Mouse (Mus musculus) hindbrain, embryonic 12.5 days (tissue): Measurements from ENCODE around the gene Pde10a. TPM values are rescaled to one million over a fixed set of nuclear protein-coding genes. Genes with fewer than 3 reads are reported as not detected.

ENCODE experiments used
- ATAC-seq: fragments of 200-750 bp; cut with Nextera tagmentation; 2 replicates; pipeline ENCODE4 v1.8.0; 2017; ENCODE audit warnings: moderate TSS enrichment; ENCODE audit not compliant: low FRiP score
- H3K27ac ChIP-seq: fragments of 300-500 bp; sonication (generic); 2 replicates; pipeline ENCODE4 v1.5.1; 2016; ENCODE audit warnings: mild to moderate bottlenecking
- H3K27me3 ChIP-seq: fragments of 300-500 bp; sonication (generic); 2 replicates; pipeline ENCODE4 v1.6.1; 2016; ENCODE audit warnings: mild to moderate bottlenecking
- H3K36me3 ChIP-seq: fragments of 300-500 bp; sonication (generic); 2 replicates; pipeline ENCODE4 v1.6.1; 2016; ENCODE audit warnings: mild to moderate bottlenecking
- H3K4me1 ChIP-seq: fragments of 300-500 bp; sonication (generic); 2 replicates; pipeline ENCODE4 v1.6.1; 2016
- H3K4me2 ChIP-seq: fragments of 300-500 bp; sonication (generic); replicated peaks from 2 replicates; pipeline ENCODE4 v1.6.1; 2016; ENCODE audit warnings: mild to moderate bottlenecking
- H3K4me3 ChIP-seq: fragments of 300-500 bp; sonication (generic); 2 replicates; pipeline ENCODE4 v1.5.1; 2016; ENCODE audit warnings: mild to moderate bottlenecking
- H3K9ac ChIP-seq: fragments of 300-500 bp; sonication (generic); 2 replicates; pipeline ENCODE4 v1.6.1; 2016; ENCODE audit warnings: mild to moderate bottlenecking, moderate library complexity
- H3K9me3 ChIP-seq: fragments of 300-500 bp; sonication (generic); replicated peaks from 2 replicates; pipeline ENCODE4 v1.6.1; 2016; ENCODE audit warnings: mild to moderate bottlenecking
- WGBS: fragments of 180-500 bp; shearing (Covaris S2); methylation state at CpG from one replicate; pipeline ENCODE4 v1.1.7; 2016; 5-methylcytosine and 5-hydroxymethylcytosine counted together
- polyA plus RNA-seq: library from polyadenylated mRNA; unstranded; fragments of >200 nt; fragmentation: Nextera tagmentation; extraction: Ambion mirVana; gene quantifications from 2 replicates; pipeline ENCODE4 v1.2.1, GENCODE M21; 2016

Gene Pde10a
- polyA plus RNA-seq, 1 experiment from 2014 or later: 13.9 TPM

DNA sequence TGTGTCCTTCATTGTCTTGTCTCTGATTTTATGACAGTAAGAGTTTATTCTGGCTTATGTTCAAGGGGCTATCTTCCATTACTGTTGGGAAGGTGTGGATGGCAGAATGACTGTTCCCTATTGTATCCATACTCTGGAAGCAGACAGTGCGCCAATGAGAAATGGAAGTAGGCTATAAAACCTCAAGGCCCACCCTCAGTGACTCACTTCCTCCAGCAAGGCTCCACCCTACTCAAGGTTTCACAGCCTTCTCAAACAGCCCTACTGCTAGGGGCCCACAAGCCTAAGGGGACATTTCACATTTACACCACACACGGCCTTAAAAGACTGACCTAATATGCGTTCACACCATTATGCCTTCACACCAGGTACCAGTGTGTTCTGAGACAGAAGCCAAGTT, 20.8 kb upstream of the Pde10a start:
- no peak overlapping the region for H3K27ac ChIP-seq
- no peak overlapping the region for H3K4me2 ChIP-seq
- no peak overlapping the region for H3K4me3 ChIP-seq
- H3K27me3 ChIP-seq: peaks cover 15% of the 10 kb centered on the region
- no peak for ATAC-seq
- H3K9me3 ChIP-seq: no peaks in the 10 kb centered on the region
- 88% methylated on average over 3 of the region's 3 CpGs for WGBS
- peaks cover 33% of the 10 kb centered on the region for H3K4me1 ChIP-seq
- no peak overlapping the region for H3K9ac ChIP-seq
- H3K36me3 ChIP-seq: no peaks in the 10 kb centered on the region

DNA sequence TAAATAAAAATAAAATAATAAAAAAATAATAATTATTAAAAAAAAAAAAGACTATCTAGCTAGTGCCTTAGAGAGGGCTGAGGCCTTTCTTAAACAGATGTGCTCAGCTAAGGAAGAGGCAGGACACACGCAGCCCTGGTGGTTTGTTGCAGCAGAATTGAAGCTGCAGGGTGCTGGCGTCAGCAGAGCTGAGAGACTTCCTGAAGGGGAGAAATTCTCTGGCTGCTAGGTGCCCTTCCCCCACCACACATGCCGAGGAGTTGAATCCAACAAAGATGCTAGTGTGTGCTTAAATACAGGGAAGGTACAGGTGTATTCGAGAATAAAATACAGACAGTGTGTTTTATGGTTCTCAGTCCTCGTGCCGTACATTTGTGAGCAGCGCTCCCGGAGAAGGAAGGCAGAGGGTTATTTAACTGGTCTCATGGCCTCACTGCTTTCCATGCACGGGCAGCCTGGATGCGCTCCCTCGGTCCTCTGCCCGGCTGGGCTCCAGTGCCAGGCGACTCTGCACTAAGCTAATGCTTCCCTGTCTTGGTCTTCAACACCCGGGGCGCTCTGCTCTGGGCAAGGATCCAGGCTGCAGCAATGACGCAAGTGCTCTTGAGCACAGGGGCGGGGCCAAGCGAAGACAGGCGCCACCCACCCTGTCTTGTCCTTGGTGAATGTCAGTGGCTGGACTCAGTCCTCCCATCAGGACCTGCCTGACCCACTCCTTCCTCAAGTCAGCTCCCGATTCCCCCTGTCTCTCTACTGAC, 19.3 kb upstream of the Pde10a start:
- 1% methylated on average over 20 of the region's 20 CpGs for WGBS
- Histone ChIP-seq H3K4me3 (peak overlapping the region; percentile 30), H3K4me1 (peaks cover 33% of the 10 kb centered on the region), H3K27me3 (peaks cover 17% of the 10 kb centered on the region), H3K36me3 (no peaks in the 10 kb centered on the region), H3K9me3 (no peaks in the 10 kb centered on the region), H3K27ac (peak overlapping the region; percentile 66), H3K9ac (peak overlapping the region; percentile 47), H3K4me2 (peak overlapping the region; percentile 63)
- ATAC-seq: peak; percentile 77

DNA sequence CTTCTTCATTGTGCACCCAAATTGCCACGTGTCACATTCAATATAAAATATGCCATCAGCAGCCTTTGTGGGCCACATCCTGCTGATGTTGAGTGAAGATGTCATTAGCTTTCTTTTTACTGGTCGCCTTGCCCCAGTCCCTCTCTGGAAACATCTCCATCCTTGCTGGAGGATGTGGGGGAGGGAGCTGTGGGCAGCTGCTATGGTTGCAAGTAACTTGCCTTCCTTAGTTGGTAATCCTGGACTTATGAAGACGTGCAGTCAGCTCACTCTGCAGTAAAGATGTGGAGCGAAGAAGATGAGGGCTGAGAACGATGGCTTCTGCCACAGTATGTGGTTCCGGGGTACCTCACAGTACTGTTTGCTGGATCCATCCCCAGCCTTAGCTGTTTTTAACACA, 18.4 kb upstream of the Pde10a start:
- Histone ChIP-seq H3K27me3 (peaks cover 17% of the 10 kb centered on the region), H3K4me1 (peaks cover 33% of the 10 kb centered on the region), H3K9me3 (no peaks in the 10 kb centered on the region), H3K27ac (no peak overlapping the region), H3K4me3 (no peak overlapping the region), H3K9ac (no peak overlapping the region), H3K36me3 (no peaks in the 10 kb centered on the region), H3K4me2 (no peak overlapping the region)
- ATAC-seq: no peak
- WGBS: 47% methylated on average over 6 of the region's 6 CpGs

DNA sequence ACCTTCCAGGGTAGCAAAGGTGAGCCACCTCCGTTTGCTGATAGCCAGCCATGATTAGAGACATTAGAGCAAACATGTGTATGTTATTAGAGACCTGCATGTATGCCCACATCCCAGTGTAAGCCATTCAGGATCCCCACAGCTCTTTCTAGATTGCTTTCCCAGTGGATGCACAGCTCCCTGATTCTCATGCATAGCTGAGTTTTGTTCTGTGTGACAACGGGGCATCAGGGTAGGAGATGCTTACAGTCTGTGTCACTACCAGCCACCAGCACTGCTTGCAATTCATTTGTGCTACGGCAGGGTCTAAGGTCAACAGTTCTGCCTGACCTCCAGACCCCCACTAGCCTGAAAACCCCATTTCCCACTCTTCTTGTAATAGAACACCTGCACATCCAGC, 17.5 kb upstream of the Pde10a start:
- peak overlapping the region; percentile 55; the same call in 1 of the 2 replicates for H3K27ac ChIP-seq
- ATAC-seq: no peak
- H3K27me3 ChIP-seq: peaks cover 17% of the 10 kb centered on the region
- H3K4me3 ChIP-seq: 0 out of 2 replicates have a peak overlapping the region, but pooled peaks have one; percentile 24
- H3K4me2 ChIP-seq: peak overlapping the region; percentile 48
- 0 out of 2 replicates have a peak overlapping the region, but pooled peaks have one; percentile 38 for H3K9ac ChIP-seq
- H3K36me3 ChIP-seq: no peaks in the 10 kb centered on the region
- WGBS: 1% methylated on average over 3 of the region's 3 CpGs
- no peaks in the 10 kb centered on the region for H3K9me3 ChIP-seq
- H3K4me1 ChIP-seq: peaks cover 33% of the 10 kb centered on the region

DNA sequence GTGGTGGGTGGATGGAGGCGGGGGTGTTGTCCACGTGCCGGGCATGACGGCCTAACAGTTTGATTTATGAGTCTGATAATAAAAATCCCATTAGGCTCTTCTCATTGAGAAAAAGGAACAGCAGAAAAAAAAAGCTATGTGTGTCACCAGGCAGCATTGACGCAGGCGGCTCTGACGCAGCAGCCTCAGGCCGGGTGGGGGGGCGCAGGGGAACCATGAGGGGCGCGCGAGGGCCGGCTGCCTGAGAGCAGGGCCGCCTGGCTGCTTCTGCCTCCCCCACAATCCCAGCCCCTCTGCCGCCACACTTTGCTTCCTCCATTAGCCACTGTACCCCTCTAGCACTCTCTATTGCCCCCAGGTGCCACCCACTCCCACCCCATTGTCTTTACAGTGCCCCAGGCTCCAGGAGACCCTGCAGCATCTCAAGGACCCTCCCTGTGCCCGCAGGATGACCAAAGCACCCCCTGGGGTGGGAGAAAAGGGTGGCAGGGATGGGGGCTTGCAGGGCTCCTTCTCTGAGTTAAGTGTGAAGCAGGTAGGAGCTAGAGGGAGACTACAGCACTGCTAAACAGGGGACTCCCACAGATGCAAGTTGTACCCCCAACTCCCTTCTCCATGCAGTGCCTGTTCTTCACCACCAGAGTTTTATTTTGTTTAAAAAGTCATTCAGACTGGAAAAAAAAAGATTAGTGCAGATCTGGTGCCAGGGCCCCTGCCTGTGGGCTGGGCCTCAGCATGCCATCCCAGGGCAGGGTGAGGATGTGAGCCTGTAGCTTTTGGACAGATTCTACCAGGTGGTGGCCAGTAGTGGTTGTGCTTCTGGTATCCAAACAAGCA, 16.6 kb upstream of the Pde10a start:
- peak; percentile 87 for ATAC-seq
- peak overlapping the region; percentile 48 for H3K4me2 ChIP-seq
- peaks cover 33% of the 10 kb centered on the region for H3K4me1 ChIP-seq
- 1% methylated on average over 16 of the region's 16 CpGs for WGBS
- H3K9me3 ChIP-seq: no peaks in the 10 kb centered on the region
- H3K4me3 ChIP-seq: peak overlapping the region; percentile 24
- H3K9ac ChIP-seq: peak overlapping the region; percentile 43; the same call in 1 of the 2 replicates
- H3K27me3 ChIP-seq: peaks cover 22% of the 10 kb centered on the region
- no peaks in the 10 kb centered on the region for H3K36me3 ChIP-seq
- H3K27ac ChIP-seq: peak overlapping the region; percentile 78

DNA sequence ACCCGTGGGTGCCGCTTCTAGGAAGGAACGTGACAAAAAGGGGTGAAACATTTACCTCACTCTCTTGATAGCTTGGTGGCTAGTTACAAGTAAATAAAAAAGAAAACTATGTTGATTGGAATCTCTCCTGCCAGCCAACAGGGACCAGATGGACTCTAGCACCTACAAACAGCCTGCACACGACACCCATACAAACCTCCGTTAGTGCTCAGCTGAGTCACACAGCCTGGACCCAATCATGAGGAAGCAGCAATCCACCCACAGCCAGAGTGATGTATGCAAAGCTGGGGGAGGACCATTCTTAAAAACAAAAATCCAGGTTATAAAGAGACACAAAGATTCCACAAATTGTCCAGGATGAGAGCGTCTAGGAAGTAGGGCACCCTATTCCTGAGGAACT, 9.2 kb upstream of the Pde10a start:
- ATAC-seq: no peak
- Histone ChIP-seq H3K27me3 (peaks cover 11% of the 10 kb centered on the region), H3K9me3 (no peaks in the 10 kb centered on the region), H3K9ac (no peak overlapping the region), H3K36me3 (no peaks in the 10 kb centered on the region), H3K4me3 (no peak overlapping the region), H3K4me1 (no peaks in the 10 kb centered on the region), H3K4me2 (no peak overlapping the region), H3K27ac (no peak overlapping the region)
- 78% methylated on average over 6 of the region's 6 CpGs for WGBS

DNA sequence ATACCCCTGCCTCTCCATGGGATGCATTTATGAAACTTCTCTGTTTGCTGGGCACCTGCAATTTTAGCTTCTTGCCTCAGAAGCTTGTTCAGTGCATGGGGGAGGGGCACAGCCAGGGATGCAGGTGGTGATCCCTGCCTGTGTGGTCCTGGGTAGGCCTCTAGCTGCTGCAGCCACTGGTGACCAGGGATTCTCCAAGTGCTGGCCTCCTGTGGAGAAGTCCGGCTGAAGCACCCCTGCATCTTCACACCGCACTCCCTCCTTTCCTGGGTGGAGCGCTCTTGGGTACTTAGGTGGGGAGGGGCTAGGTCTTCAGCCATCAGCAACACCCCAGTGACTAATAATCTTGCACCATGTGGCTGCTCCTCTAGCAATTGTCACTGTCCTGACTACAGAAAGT, 1.2 kb upstream of the Pde10a start:
- H3K4me3 ChIP-seq: peak overlapping the region; percentile 52
- no peaks in the 10 kb centered on the region for H3K36me3 ChIP-seq
- peaks cover 27% of the 10 kb centered on the region for H3K4me1 ChIP-seq
- ATAC-seq: peak; percentile 27
- peaks cover 53% of the 10 kb centered on the region for H3K27me3 ChIP-seq
- H3K9ac ChIP-seq: peak overlapping the region; percentile 60
- 33% methylated on average over 3 of the region's 3 CpGs for WGBS
- H3K4me2 ChIP-seq: peak overlapping the region; percentile 94
- no peaks in the 10 kb centered on the region for H3K9me3 ChIP-seq
- no peak overlapping the region for H3K27ac ChIP-seq

DNA sequence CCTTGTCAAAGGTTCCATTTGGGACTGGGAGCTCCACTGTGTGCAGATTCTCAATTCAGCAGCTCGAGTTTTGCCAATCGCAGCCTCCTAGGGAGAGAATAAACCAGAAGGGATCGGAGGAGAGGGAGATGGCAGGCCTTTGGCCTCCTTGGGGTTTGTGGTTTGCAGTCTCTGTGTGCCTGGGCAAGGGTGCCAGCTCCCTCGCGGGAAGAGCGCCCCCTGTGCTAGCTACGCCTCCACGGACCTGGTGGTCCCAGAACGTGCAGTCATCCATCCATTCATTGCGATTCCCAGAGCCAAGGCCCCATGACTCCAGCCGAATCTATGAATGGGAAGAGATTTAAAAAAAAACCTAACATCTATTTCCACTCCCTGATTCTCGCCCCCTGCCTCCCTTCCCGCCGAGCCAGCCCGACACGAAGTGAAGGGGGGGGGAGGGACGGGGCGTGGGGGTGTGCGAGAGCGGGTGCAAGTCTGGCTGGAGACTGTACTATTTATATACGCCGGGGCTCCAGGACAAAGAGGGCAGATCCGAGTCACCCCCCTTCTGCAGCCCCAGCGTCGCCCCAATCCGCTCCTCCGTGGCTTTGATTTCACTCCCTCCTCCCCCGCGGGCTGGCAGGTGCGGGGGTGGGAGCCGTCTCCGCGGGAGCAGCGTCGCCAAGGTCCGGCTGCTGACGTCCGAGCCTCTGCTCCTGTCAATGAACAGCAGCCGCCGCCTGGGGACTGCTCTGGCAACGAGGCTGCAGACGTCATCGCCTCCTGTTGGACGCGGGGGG, 596 bp upstream of the Pde10a start:
- Histone ChIP-seq H3K9me3 (no peaks in the 10 kb centered on the region), H3K36me3 (no peaks in the 10 kb centered on the region), H3K4me3 (peak overlapping the region; percentile 52), H3K4me1 (peaks cover 27% of the 10 kb centered on the region), H3K27me3 (peaks cover 53% of the 10 kb centered on the region), H3K27ac (peak overlapping the region; percentile 44; the same call in 1 of the 2 replicates), H3K9ac (peak overlapping the region; percentile 60), H3K4me2 (peak overlapping the region; percentile 94)
- ATAC-seq: peak; percentile 91
- 1% methylated on average over 21 of the region's 45 CpGs for WGBS

DNA sequence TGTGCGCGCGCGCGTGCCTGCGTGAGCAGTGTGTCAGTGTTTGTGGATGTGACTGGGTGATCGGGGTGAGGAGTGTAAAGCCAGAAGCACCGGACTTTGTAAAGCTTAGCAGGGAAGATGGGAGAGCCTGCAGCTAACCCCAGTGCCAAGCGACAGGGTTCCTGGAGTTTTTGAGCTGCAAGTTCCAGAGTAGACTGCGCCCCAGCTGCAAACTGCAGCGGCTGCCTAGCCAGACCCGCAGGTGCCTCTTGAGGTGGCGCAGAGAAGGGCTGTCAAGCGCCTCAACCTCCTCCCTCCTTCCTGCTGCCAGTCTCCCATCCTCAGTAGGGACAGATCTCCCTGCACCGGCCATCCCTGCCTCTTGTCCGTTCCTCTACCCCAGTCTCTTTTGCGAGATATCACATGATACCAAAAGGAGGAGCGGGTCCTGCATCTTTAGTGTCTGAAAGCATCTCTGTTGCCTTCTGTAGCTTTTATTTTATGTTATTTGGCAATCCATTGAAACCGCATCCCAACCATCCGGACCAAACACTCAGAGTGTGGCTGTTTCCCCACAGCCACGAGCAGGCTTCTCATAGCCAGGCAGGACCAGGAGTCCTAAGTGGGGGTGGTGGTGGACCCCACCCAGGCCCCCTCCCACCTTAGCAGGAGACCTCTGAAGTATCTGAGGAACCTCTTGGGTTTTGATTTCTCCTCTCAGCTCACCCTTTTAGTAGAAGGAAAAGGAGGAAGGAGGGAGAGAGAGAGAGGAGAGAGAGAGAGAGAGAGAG, 984 bp downstream of the Pde10a start:
- no peaks in the 10 kb centered on the region for H3K9me3 ChIP-seq
- no peak overlapping the region for H3K27ac ChIP-seq
- H3K4me3 ChIP-seq: peak overlapping the region; percentile 52
- H3K9ac ChIP-seq: no peak overlapping the region
- peaks cover 53% of the 10 kb centered on the region for H3K27me3 ChIP-seq
- peak overlapping the region; percentile 94 for H3K4me2 ChIP-seq
- no peak for ATAC-seq
- 2% methylated on average over 21 of the region's 21 CpGs for WGBS
- H3K36me3 ChIP-seq: no peaks in the 10 kb centered on the region
- H3K4me1 ChIP-seq: peaks cover 27% of the 10 kb centered on the region

DNA sequence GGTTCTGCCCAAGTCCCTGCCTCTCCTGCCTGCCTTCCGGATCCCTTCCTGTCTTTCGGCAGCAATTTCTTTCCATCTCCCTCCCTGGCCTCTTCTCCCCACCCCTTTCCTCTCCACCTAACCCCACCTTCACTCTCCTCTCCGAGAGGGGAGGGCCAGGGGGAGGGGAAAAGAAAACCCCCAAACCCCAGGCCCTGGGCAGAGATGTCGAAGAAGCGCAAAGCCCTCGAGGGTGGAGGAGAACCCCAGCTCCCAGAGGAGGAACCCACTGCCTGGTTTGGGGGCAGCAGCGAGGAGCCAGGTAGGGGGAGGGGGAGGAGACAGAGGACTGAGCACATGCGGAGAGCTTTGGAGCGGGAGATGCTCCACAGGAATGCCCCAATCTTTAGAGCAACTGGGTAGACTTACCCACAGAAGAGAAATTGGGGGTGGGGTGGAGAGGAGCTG, 1.7 kb downstream of the Pde10a start:
- 9% methylated on average over 9 of the region's 9 CpGs for WGBS
- ATAC-seq: no peak
- Histone ChIP-seq H3K27me3 (peaks cover 53% of the 10 kb centered on the region), H3K4me3 (no peak overlapping the region), H3K27ac (no peak overlapping the region), H3K4me1 (peaks cover 27% of the 10 kb centered on the region), H3K9ac (no peak overlapping the region), H3K4me2 (no peak overlapping the region), H3K9me3 (no peaks in the 10 kb centered on the region), H3K36me3 (no peaks in the 10 kb centered on the region)

DNA sequence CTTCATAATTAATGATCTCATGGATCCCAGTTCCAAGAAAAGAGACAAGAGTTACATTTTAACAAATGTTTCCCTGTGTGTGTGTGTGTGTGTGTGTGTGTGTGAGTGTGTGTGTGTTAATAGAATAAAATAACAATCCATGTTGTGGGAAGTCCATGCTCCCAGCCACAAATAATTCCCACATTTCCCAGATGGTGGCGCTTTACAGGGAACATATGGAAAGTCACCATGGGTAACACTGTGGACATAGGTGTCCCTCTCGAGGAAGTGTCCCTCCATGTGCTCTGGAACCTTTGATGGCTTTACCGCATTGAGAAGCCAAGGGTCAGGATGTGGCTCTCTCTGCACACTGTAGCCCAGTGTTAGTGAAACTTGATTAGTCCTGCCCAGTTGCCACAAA, 3.5 kb downstream of the Pde10a start:
- H3K27me3 ChIP-seq: peaks cover 38% of the 10 kb centered on the region
- peaks cover 23% of the 10 kb centered on the region for H3K4me1 ChIP-seq
- ATAC-seq: no peak
- WGBS: 79% methylated on average over 3 of the region's 3 CpGs
- H3K4me2 ChIP-seq: no peak overlapping the region
- no peak overlapping the region for H3K9ac ChIP-seq
- no peaks in the 10 kb centered on the region for H3K36me3 ChIP-seq
- H3K9me3 ChIP-seq: no peaks in the 10 kb centered on the region
- no peak overlapping the region for H3K4me3 ChIP-seq
- no peak overlapping the region for H3K27ac ChIP-seq
